Mouse (Mus musculus): Measurements from ENCODE around the gene Fam81b.

DNA sequence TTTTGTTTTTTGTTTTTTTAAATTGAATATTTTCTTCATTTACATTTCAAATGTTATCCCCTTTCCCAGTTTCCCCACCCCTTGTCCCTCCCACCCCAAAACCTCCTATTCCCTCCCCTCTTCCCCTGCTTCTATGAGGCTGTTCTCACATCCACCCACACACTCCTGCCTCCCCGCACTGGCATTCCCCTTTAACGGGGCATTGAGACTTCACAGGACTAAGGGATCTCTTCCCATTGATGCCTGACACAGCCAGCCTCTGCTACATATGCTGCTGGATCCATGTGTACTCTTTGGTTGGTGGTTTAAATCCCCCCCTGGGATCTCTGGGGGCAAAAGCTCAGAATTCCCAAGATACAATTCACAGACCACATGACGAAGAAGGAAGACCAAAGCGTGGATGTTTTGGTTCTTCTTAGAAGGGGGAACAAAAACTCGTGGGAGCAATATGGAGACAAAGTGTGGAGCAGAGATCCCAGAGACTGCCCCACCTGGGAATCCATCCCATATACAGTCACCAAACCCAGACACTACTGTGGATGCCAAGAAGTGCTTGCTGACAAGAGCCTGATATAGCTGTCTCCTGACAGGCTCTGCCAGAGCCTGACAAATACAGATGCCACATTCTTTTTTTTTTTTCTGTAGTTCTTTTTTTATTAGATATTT is 40.4 kb downstream of the Fam81b start:
- TF ChIP-seq CTCF (IDR thresholded peaks at IDR 0.05; ENCODE audit: borderline replicate concordance, insufficient read depth, low read depth, low read length) (no peak), POLR2A (IDR thresholded peaks at IDR 0.05; ENCODE audit: borderline replicate concordance, insufficient read depth, low read length) (no peak)

Data from cerebellum, adult 2 months (tissue).